Mouse (Mus musculus) liver (tissue): ENCODE measurements around the gene Chit1.
A peak's percentile ranks its signal among the peaks of the same experiment; 100 is the strongest.

Experiments
- DNase-seq: peaks from one replicate; pipeline ENCODE4 v3.0.0-alpha.2; 2020; ENCODE audit warnings: mixed read lengths

Chit1 gene

GRCm38 (mm10) chr1:134150745-134151144 is 39.7 kb downstream of the Chit1 start:
- DNase-seq, result no peak

DNA sequence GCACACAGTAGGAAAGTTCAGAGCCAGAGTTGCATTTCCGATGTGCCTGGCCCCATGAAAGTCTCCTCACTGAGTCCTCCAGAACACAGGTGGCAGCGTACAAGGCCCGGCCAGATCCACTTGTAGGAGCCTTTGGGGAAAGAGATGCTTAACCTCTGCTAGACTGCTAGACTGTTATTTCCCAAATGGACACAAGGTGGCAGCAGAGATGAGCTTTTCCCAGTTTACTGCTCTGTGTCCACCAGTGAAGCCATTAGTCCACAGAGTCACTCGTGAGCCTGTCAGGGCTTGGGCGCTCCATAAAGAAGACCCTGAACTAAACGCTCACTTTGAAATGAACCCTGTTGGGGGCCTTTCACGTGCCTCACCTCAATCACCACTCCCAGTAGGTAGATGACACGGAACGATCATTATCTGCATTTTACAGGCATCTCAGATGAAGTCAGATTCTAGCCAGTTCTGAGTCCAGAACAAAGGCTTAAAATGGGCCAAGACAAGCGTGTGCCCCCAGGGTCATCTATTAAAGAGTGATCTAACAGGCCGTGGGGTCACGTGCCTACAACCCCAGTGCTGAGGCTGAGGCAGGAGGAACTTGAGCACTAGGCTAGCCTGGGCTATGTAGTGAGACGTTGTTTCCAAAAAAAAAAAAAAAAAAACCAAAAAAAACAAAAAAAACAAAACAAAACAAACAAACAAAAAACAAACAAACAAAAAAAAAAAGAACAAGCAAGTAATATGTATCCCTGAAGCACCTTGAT is 40.8 kb downstream of the Chit1 start:
- peak; percentile 80 for DNase-seq

- DNase-seq, result peak; percentile 39
Measured at GRCm38 (mm10) chr1:134152626-134153590, 41.9 kb downstream of the Chit1 start.

DNA sequence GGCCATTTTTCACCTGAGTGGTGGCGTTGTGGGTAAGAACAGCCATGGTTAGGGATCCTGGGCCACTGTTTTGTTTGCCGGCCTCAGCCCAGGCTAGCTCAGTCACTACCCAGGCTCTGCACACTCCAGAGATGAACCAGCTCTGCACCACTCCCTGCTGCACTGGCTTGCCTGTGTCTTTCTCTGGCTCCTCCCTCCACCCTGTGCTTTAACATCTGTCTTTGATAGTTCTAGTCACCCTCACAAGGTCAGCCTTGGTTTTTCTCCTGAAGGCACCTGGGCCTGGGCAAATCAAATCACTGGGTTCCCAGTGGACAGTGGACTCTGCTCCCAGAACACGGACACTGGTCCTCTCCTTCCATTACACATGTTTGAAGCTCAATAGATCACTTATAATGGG is 43.1 kb downstream of the Chit1 start:
- DNase-seq, result no peak

- DNase-seq, result no peak
Measured at GRCm38 (mm10) chr1:134154655-134155054, 43.6 kb downstream of the Chit1 start.

DNA sequence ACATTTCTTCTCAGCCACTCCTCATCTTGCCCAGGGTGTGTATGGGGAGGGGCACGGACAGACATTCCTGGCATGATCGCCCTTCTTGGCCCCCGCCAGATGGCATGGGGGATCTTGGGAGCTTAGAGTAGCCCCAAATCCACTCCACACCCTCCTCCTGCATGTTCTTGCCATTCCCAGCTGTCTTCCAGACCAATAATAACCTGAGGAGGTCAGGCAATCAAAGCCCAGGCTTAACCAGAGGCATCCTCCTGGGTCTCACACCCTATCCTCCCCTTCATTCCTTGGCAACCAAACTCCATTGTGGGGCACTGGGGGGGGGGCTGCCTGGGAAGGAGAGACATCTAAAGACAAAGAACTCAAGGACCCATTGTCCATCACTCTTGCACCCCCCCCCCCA is 49.4 kb downstream of the Chit1 start:
- no peak for DNase-seq

GRCm38 (mm10) chr1:134161399-134161798 is 50.4 kb downstream of the Chit1 start:
- no peak for DNase-seq

DNA sequence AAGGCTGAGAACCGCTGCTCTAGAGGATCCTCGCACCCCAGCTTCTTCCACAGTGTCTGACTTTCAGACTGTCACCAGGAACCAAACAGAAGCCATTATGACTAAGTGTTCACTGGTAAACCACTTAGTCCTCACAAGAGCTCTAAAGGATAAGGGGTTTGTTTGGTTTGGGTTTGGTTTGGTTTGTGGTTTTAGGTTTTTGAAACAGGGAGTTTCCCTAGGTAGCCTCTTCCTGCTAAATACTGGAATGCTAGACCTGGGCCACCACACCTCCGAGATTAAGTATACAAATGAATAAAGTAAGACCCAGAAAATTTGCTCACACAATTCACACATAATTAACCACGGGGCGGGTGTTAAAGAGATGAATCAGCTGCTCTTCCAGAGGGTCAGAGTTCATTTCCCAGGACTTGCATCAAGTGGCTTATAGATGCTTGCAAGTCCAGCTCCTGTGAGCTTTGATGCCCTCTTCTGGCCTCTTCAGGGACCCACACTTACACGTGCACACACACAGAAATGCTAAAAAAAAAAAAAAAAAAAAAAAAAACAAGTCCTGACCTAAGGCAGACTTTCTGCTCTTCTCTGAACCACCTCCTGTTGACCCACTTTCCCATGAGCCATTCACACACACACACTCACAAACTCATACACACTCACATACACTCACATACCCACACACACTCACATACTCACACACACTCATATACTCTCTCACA is 51.6 kb downstream of the Chit1 start:
- DNase-seq, result no peak

DNA sequence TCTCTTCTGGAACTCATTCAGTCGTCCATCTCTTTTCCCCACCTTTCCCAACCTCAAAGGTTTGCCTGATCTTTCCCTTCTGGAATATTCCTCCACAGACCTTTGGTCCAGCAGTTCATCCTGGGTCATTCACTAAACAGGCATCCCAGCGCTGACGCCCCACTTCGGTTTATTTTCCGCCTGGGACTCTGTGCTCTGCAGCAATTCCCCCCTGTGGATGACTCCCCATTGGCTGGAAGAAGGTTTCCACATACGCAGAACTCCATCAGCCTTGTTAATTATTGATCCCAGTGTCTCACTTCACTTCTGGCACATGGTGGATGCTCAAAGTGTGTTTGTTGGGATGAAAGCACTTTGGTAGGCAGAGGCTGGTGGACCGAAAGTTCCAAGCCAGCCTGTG is 52.4 kb downstream of the Chit1 start:
- peak; percentile 25 for DNase-seq

DNA sequence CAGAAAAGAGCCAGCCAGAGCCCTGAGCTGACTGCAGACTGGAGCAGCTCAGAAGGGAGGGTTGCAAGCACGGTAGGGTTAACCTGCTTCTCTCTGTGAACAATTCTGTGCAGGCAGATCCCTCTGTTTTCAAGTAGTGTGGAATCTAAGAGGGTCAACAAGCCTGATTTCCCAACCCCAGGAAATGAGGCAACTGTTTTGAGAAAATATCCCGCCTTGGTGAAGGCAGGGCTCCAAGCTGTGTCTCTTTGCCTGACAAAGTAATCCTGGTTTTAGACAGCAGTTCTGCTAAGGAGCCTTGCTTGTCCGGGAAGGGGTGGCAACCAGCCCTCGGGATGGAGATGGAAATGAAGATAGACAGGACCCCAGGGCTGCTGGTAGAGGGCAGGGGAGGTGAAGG is 53.4 kb downstream of the Chit1 start:
- DNase-seq, result no peak

GRCm38 (mm10) chr1:134166547-134166946 is 55.5 kb downstream of the Chit1 start:
- no peak for DNase-seq

DNA sequence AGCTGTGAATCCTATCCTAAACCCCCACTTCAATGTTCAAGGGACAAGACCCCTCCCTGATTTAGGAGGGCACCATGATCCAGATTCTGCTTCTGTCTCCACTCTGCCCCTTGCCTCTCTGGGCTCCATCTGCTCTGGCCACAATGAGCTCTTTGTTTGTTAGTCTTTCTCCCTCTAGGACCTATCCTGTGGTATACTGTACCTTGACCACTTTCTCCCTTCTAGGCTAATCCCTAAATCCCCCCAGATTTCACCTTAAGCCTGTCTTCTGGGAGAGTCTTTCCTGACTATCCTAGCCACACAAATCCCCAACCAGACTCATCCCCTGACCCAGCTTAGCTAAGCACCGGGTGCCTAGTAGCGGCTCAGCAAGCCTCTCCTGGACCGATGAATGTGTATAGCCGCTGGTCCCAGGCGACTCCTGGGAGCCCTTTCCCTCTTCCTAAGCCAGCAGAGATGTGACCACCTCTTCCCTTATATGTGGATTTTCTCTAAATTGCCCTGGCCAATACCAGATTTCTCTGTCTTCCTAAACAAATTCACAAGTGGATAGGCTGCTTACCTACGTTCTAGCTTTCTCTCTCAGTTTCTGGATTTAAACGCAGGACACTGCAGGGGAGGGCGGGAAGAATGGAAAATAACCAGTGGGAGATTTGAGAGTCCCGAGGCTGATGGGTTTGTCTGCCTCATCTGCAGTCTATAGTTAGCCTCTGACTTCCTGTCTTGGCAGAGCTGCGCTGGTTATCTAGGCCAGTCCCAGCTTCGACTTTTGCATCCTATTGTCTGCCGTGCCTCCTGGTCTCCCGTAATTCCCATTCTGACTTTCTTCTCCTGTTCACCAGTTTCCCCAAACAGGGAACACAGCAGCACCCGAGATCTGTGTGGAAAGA is 56.6 kb downstream of the Chit1 start:
- DNase-seq, result no peak

DNA sequence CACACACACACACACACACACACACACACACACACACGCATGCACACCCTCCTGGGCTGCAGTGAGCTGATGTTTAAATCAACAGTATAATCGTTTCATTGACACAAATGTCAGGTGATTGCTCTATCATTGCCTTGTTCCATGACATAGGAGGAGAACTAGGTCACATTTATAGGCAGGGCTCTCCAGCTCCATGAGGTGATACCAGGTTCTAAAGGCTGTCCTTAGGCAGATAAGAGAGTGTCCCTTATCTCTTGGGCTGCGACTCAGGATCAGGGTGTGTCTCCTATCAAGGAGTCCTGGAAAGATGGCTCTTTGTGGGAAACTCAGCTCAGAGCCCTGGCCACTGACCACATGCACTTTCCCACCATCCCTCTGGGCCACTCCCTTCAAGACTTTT is 57.5 kb downstream of the Chit1 start:
- no peak for DNase-seq

GRCm38 (mm10) chr1:134168985-134169697 is 58.1 kb downstream of the Chit1 start:
- no peak for DNase-seq

- DNase-seq, result no peak
Measured at GRCm38 (mm10) chr1:134173081-134173480, 62.0 kb downstream of the Chit1 start.

DNA sequence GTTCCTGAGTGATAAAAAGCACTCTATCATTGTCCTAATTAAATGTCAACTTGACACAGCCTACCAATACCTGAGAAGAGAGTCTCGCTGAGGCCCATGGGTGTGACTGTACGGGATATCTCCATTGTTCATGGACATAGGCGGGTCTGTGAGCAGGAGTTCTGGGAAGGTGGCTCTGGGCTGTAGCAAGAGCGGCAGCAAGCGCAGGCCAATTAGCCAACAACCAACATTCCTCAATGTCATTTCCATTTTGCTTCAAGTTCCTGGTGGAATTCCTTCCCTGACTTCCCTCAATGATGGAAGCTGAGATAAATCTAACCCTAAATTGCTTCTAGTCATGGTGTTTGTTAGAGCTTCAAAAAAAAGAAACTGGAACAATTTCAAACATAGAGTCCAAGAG is 66.9 kb downstream of the Chit1 start:
- DNase-seq, result no peak

DNA sequence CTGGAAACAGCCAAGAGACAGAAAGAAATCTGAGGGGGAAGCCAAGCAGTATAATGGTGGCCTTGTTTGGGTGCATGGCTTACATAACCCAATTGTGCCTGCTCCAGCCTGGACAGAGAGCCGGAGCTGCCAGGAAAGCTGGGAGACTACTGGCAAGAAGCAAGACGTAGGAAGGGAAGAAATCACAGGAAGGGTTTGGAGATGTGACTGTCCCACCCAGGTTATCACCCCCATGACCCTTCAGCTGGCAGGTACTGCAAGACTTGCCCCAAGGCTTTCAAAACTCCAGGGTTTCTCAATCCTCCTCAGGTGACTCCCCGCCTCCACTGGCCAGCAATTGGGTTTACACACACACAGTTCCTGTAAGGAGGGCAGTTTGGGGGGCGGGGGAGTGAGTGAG is 71.0 kb downstream of the Chit1 start, which contains the start of gene Chil1:
Gene Chil1, plus strand, starts transcription at position 152 of the 400 bp plus-strand sequence.
- DNase-seq, result no peak

GRCm38 (mm10) chr1:134184089-134184488 is 73.0 kb downstream of the Chit1 start:
- DNase-seq, result no peak

DNA sequence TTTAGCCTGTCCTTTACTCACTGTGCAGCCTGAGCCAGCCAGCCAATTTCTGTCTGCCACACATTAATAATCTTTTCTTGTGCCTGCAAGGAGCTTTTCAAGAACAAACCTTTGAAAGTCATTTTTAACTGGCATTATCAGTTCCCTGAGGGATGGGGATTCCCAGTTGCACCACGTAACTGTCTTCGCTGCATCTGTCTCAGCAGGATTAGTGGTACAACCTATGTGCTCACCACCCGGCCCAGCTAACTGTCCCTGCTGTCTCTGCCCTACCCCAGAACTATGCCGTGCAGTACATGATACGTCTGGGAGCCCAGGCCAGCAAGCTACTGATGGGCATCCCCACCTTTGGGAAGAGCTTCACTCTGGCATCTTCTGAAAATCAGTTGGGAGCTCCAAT is 77.2 kb downstream of the Chit1 start:
- DNase-seq, result no peak

GRCm38 (mm10) chr1:134188989-134189729 is 78.1 kb downstream of the Chit1 start:
- no peak for DNase-seq

DNA sequence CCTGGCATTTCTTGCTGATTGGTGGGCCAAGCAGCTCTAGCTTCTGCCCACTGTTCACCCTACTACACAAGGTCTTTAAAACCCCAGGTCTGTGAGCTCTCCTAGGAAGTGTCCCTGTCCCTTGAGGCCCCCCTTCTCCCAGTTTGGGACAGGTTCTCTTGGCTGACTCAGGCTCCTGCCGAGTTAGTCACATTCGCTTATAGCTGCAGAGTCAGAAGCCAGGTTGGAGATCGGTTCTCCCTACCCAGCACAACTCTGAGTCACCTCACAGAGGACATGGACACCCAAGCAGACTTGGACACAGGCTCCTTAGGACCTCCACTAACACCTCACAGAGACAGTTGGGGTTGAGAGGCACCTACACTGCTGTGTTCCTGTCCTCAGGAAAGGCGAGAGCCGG is 80.2 kb downstream of the Chit1 start:
- DNase-seq, result no peak
